Mouse (Mus musculus) liver, embryonic 11.5 days (tissue): Measurements from ENCODE around the gene Flrt2. TPM values are rescaled to one million over a fixed set of nuclear protein-coding genes. Genes with fewer than 3 reads are reported as not detected.

Source experiments
- ATAC-seq: fragments of 200-750 bp; cut with Nextera tagmentation; replicated peaks from 2 replicates; pipeline ENCODE4 v1.8.0; 2017; ENCODE audit warnings: moderate number of reproducible peaks, mild to moderate bottlenecking, moderate TSS enrichment, moderate library complexity; ENCODE audit not compliant: low FRiP score
- DNase-seq: peaks from one replicate; pipeline ENCODE4 v3.0.0-alpha.2; 2017; ENCODE audit warnings: low spot score
- H3K27ac ChIP-seq: fragments of 300-500 bp; sonication (generic); 2 replicates; pipeline ENCODE4 v1.5.1; 2014; ENCODE audit warnings: mild to moderate bottlenecking, low read depth, low read length, control low read depth
- H3K27me3 ChIP-seq: fragments of 300-500 bp; sonication (generic); replicated peaks from 2 replicates; pipeline ENCODE4 v1.6.1; 2014; ENCODE audit warnings: low read length, mixed read lengths; ENCODE audit not compliant: control insufficient read depth, insufficient read depth
- H3K36me3 ChIP-seq: fragments of 300-500 bp; sonication (generic); 2 replicates; pipeline ENCODE4 v1.6.1; 2014; ENCODE audit warnings: mild to moderate bottlenecking, low read length, moderate library complexity, mixed read lengths; ENCODE audit not compliant: control insufficient read depth, insufficient read depth
- H3K4me1 ChIP-seq: fragments of 300-500 bp; sonication (generic); replicated peaks from 2 replicates; pipeline ENCODE4 v1.6.1; 2014; ENCODE audit warnings: low read length, mixed read lengths; ENCODE audit not compliant: control insufficient read depth, insufficient read depth
- H3K4me2 ChIP-seq: fragments of 300-500 bp; sonication (generic); 2 replicates; pipeline ENCODE4 v1.6.1; 2014; ENCODE audit warnings: mild to moderate bottlenecking, control low read depth, moderate library complexity
- H3K4me3 ChIP-seq: fragments of 300-500 bp; sonication (generic); 2 replicates; pipeline ENCODE4 v1.5.1; 2014; ENCODE audit warnings: low read depth, low read length, control low read depth
- H3K9ac ChIP-seq: fragments of 300-500 bp; sonication (generic); 2 replicates; pipeline ENCODE4 v1.6.1; 2014; ENCODE audit warnings: low read depth, low read length, control low read depth
- H3K9me3 ChIP-seq: fragments of 300-500 bp; sonication (generic); 2 replicates; pipeline ENCODE4 v1.6.1; 2016; ENCODE audit warnings: low read length, inconsistent platforms, mixed read lengths; ENCODE audit not compliant: control insufficient read depth
- WGBS: fragments of 180-500 bp; shearing (Covaris S2); extraction: QIAGEN DNeasy Blood & Tissue Kit; methylation state at CpG from one replicate; pipeline ENCODE4 v1.1.7; 2014; 5-methylcytosine and 5-hydroxymethylcytosine counted together
- polyA plus RNA-seq: library from polyadenylated mRNA; unstranded; fragments of >200 nt; fragmentation: Nextera tagmentation; extraction: Ambion mirVana; gene quantifications from 2 replicates; pipeline ENCODE4 v1.2.1, GENCODE M21; 2014

Flrt2 gene
- polyA plus RNA-seq, 1 experiment from 2014 or later = 8.6 TPM

DNA sequence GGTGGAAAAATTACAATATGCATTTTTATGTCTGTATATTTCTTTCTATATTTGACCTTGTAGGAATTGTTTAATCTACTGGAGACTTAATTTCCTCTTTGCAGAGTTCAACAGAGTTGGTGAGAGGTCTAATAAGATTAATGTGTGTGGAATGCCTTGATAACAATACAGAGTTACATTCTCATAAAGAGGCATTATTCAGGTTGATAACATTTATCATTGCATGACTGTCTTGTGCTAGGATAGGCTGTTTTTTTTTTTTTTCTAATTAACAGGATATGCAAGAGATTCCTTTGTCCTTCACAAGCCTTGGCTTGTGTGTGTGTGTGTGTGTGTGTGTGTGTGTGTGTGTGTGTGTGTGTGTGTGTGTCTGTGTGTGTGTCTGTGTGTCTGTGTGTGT, 9.6 kb downstream of the Flrt2 start:
- DNase-seq (no peak), ATAC-seq (no peak)
- no peak overlapping the region for H3K27ac ChIP-seq
- no peak overlapping the region for H3K4me2 ChIP-seq
- no peak overlapping the region for H3K4me3 ChIP-seq
- no peaks in the 10 kb centered on the region for H3K36me3 ChIP-seq
- H3K27me3 ChIP-seq = peaks cover 2% of the 10 kb centered on the region; the same call in 1 of the 2 replicates
- no peaks in the 10 kb centered on the region for H3K9me3 ChIP-seq
- no peaks in the 10 kb centered on the region for H3K4me1 ChIP-seq
- no peak overlapping the region for H3K9ac ChIP-seq

GRCm38 (mm10) chr12:95705006-95705405, 13.0 kb downstream of the Flrt2 start:
- no peak overlapping the region for H3K4me2 ChIP-seq
- H3K27me3 ChIP-seq = no peaks in the 10 kb centered on the region
- H3K36me3 ChIP-seq = no peaks in the 10 kb centered on the region
- no peak for ATAC-seq
- no peaks in the 10 kb centered on the region for H3K4me1 ChIP-seq
- no peak overlapping the region for H3K4me3 ChIP-seq
- H3K9ac ChIP-seq = no peak overlapping the region
- no peaks in the 10 kb centered on the region for H3K9me3 ChIP-seq
- H3K27ac ChIP-seq = no peak overlapping the region
- 81% methylated on average over 3 of the region's 3 CpGs for WGBS
- no peak for DNase-seq

GRCm38 (mm10) chr12:95723265-95723664, 31.2 kb downstream of the Flrt2 start:
- H3K9me3 ChIP-seq = no peaks in the 10 kb centered on the region
- no peaks in the 10 kb centered on the region for H3K4me1 ChIP-seq
- H3K27me3 ChIP-seq = no peaks in the 10 kb centered on the region
- no peak for ATAC-seq
- no peak overlapping the region for H3K27ac ChIP-seq
- no peaks in the 10 kb centered on the region for H3K36me3 ChIP-seq
- H3K4me3 ChIP-seq = no peak overlapping the region
- H3K4me2 ChIP-seq = no peak overlapping the region
- DNase-seq = no peak
- whole genome bisulfite sequencing = 90% methylated on average over 2 of the region's 2 CpGs
- H3K9ac ChIP-seq = no peak overlapping the region

DNA sequence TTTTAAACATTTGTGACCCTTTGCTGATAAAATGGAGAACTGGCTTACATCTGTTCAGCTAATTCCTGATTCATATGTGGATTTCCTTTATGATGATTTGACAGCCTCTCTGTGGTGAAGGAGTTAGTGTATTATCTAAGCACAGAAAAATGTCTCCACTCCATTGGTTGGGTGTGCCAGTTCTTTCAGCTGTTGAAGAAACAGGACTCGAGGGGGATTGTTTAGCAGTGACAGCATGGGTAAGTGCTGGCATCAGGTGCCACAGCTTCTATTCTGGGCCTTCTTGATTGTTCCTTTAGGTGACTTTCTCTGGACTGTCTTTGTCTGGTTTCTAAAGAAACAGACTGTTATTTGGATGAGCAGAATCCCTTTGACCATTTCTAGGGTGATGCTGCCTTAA, 42.0 kb downstream of the Flrt2 start:
- H3K4me1 ChIP-seq = no peaks in the 10 kb centered on the region
- no peaks in the 10 kb centered on the region for H3K36me3 ChIP-seq
- no peak overlapping the region for H3K4me2 ChIP-seq
- H3K27me3 ChIP-seq = no peaks in the 10 kb centered on the region
- no peak for ATAC-seq
- no peak overlapping the region for H3K27ac ChIP-seq
- WGBS = 71% methylated on average over 1 of the region's 1 CpGs
- no peak for DNase-seq
- H3K4me3 ChIP-seq = no peak overlapping the region
- H3K9me3 ChIP-seq = no peaks in the 10 kb centered on the region
- H3K9ac ChIP-seq = no peak overlapping the region

DNA sequence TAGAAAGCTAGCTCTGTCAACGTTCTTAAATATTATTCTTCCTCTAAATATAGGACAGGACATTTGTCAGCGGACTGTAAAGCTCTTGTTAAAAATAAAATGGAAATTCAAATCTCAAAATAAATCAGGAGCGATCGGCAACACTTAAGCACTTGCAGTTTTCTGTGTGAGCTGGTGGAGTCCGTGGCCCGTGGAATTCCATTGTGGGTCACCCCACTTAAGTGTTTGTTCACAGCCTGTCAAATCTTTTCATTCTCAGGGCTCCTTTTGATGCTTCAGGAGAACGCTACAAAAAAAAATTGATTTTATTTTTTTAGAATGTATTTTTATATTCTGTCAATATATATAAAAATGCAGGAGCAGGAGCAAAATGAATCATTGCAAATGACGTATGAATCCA, 45.5 kb downstream of the Flrt2 start:
- 84% methylated on average over 8 of the region's 8 CpGs for WGBS
- no peak overlapping the region for H3K4me2 ChIP-seq

GRCm38 (mm10) chr12:95738031-95738430, 46.0 kb downstream of the Flrt2 start:
- 79% methylated on average over 5 of the region's 5 CpGs for WGBS
- H3K4me1 ChIP-seq = no peaks in the 10 kb centered on the region
- H3K9ac ChIP-seq = no peak overlapping the region
- ATAC-seq (no peak), DNase-seq (no peak)
- H3K4me2 ChIP-seq = no peak overlapping the region
- H3K36me3 ChIP-seq = no peaks in the 10 kb centered on the region
- no peaks in the 10 kb centered on the region for H3K9me3 ChIP-seq
- H3K27me3 ChIP-seq = no peaks in the 10 kb centered on the region
- no peak overlapping the region for H3K4me3 ChIP-seq
- H3K27ac ChIP-seq = no peak overlapping the region

More for the DNA sequence above, 45.5 kb downstream of the Flrt2 start:
- H3K9ac ChIP-seq = no peak overlapping the region
- H3K9me3 ChIP-seq = no peaks in the 10 kb centered on the region
- no peak overlapping the region for H3K4me3 ChIP-seq
- H3K27ac ChIP-seq = no peak overlapping the region
- ATAC-seq = no peak
- H3K27me3 ChIP-seq = no peaks in the 10 kb centered on the region
- DNase-seq = no peak
- H3K36me3 ChIP-seq = no peaks in the 10 kb centered on the region
- H3K4me1 ChIP-seq = no peaks in the 10 kb centered on the region

DNA sequence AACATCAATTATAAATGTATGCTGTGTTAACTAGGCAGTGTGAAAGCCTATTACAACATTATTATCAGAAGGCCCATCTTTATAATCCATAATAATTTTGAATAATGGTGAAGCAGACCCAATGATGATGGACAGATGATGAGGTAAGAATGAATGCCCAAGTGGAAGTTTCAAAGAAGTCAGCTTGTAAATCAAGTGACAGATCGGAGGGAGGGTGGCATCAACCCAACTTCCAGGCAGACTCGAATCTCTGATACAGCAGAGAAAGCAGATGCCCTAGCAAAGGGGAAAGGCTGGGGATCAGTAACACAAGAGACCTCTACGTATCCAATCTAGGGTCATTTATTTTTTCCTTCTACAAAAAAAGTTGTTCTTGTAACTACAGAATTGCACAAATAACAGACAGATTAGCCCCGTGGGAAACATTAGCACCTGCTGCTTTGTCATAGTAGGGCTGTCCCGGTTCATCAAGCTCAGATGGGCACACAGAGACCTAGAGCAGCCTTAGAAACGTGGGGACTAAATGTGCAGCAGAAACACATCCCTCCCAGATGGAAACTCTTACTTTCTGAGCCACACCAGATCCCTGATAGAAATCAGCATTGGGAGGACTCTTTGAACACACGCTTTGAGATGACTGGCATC, 46.6 kb downstream of the Flrt2 start:
- no peak overlapping the region for H3K27ac ChIP-seq
- H3K36me3 ChIP-seq = no peaks in the 10 kb centered on the region
- H3K4me3 ChIP-seq = no peak overlapping the region
- no peak for ATAC-seq
- no peaks in the 10 kb centered on the region for H3K9me3 ChIP-seq
- no peak for DNase-seq
- no peaks in the 10 kb centered on the region for H3K27me3 ChIP-seq
- H3K4me2 ChIP-seq = no peak overlapping the region
- 78% methylated on average over 7 of the region's 7 CpGs for WGBS
- H3K4me1 ChIP-seq = no peaks in the 10 kb centered on the region
- H3K9ac ChIP-seq = no peak overlapping the region

GRCm38 (mm10) chr12:95739739-95740138, 47.7 kb downstream of the Flrt2 start:
- H3K4me1 ChIP-seq = no peaks in the 10 kb centered on the region
- no peaks in the 10 kb centered on the region for H3K27me3 ChIP-seq
- H3K36me3 ChIP-seq = no peaks in the 10 kb centered on the region
- H3K4me2 ChIP-seq = no peak overlapping the region
- ATAC-seq = no peak
- H3K4me3 ChIP-seq = no peak overlapping the region
- no peak overlapping the region for H3K9ac ChIP-seq
- DNase-seq = no peak
- WGBS = 72% methylated on average over 5 of the region's 5 CpGs
- H3K27ac ChIP-seq = no peak overlapping the region
- no peaks in the 10 kb centered on the region for H3K9me3 ChIP-seq

- ATAC-seq (no peak), DNase-seq (no peak)
- no peaks in the 10 kb centered on the region for H3K4me1 ChIP-seq
- H3K4me2 ChIP-seq = no peak overlapping the region
- 55% methylated on average over 11 of the region's 11 CpGs for WGBS
- H3K4me3 ChIP-seq = no peak overlapping the region
- no peaks in the 10 kb centered on the region for H3K9me3 ChIP-seq
- no peak overlapping the region for H3K9ac ChIP-seq
- H3K27me3 ChIP-seq = no peaks in the 10 kb centered on the region
- no peak overlapping the region for H3K27ac ChIP-seq
- H3K36me3 ChIP-seq = no peaks in the 10 kb centered on the region
Observed at GRCm38 (mm10) chr12:95741296-95741695, 49.3 kb downstream of the Flrt2 start.
